Mouse (Mus musculus) forebrain, embryonic 12.5 days (tissue): Measurements from ENCODE around the gene Agbl1. TPM values are rescaled to one million over a fixed set of nuclear protein-coding genes. Genes with fewer than 3 reads are reported as not detected.
A peak's percentile ranks its signal among the peaks of the same experiment; 100 is the strongest.
"Not testable (repeated sequence)": the region's sequence is repeated elsewhere in the genome, so short reads cannot be mapped to it uniquely, and the experiment has no call there.

Experiments used
- ATAC-seq: fragments of 200-750 bp; cut with Nextera tagmentation; 2 replicates; pipeline ENCODE4 v1.8.0; 2017; ENCODE audit warnings: moderate TSS enrichment; ENCODE audit not compliant: low FRiP score
- H3K27ac ChIP-seq: fragments of 300-500 bp; sonication (generic); 2 replicates; pipeline ENCODE4 v1.5.1; 2016; ENCODE audit warnings: mild to moderate bottlenecking
- H3K27me3 ChIP-seq: fragments of 300-500 bp; sonication (generic); 2 replicates; pipeline ENCODE4 v1.6.1; 2016; ENCODE audit warnings: mild to moderate bottlenecking
- H3K36me3 ChIP-seq: fragments of 300-500 bp; sonication (generic); replicated peaks from 2 replicates; pipeline ENCODE4 v1.6.1; 2016; ENCODE audit warnings: mild to moderate bottlenecking
- H3K4me1 ChIP-seq: fragments of 300-500 bp; sonication (generic); 2 replicates; pipeline ENCODE4 v1.6.1; 2016
- H3K4me2 ChIP-seq: fragments of 300-500 bp; sonication (generic); 2 replicates; pipeline ENCODE4 v1.6.1; 2016; ENCODE audit warnings: mild to moderate bottlenecking, moderate library complexity
- H3K4me3 ChIP-seq: fragments of 300-500 bp; sonication (generic); replicated peaks from 2 replicates; pipeline ENCODE4 v1.5.1; 2016; ENCODE audit warnings: mild to moderate bottlenecking
- H3K9ac ChIP-seq: fragments of 300-500 bp; sonication (generic); 2 replicates; pipeline ENCODE4 v1.6.1; 2016; ENCODE audit warnings: mild to moderate bottlenecking
- H3K9me3 ChIP-seq: fragments of 300-500 bp; sonication (generic); 2 replicates; pipeline ENCODE4 v1.6.1; 2016
- WGBS: fragments of 180-500 bp; shearing (Covaris S2); methylation state at CpG from one replicate; pipeline ENCODE4 v1.1.7; 2016; 5-methylcytosine and 5-hydroxymethylcytosine counted together
- polyA plus RNA-seq: library from polyadenylated mRNA; unstranded; fragments of >200 nt; fragmentation: Nextera tagmentation; extraction: Ambion mirVana; gene quantifications from 2 replicates; pipeline ENCODE4 v1.2.1, GENCODE M21; 2016

The Agbl1 gene
- polyA plus RNA-seq, 1 experiment from 2014 or later, result 0.11 TPM

GRCm38 (mm10) chr7:76661072-76661471, 431.4 kb downstream of the Agbl1 start:
- no peak overlapping the region for H3K27ac ChIP-seq
- no peaks in the 10 kb centered on the region for H3K36me3 ChIP-seq
- 91% methylated on average over 5 of the region's 5 CpGs for WGBS
- no peak overlapping the region for H3K4me3 ChIP-seq
- H3K9ac ChIP-seq, result no peak overlapping the region
- ATAC-seq, result no peak
- H3K4me1 ChIP-seq, result no peaks in the 10 kb centered on the region
- H3K9me3 ChIP-seq, result no peaks in the 10 kb centered on the region
- H3K27me3 ChIP-seq, result no peaks in the 10 kb centered on the region
- no peak overlapping the region for H3K4me2 ChIP-seq

- Histone ChIP-seq H3K27ac (no peak overlapping the region), H3K36me3 (no peaks in the 10 kb centered on the region), H3K9ac (no peak overlapping the region), H3K4me2 (no peak overlapping the region), H3K27me3 (no peaks in the 10 kb centered on the region), H3K9me3 (no peaks in the 10 kb centered on the region), H3K4me3 (no peak overlapping the region), H3K4me1 (no peaks in the 10 kb centered on the region)
- peak; percentile 68; the same call in 1 of the 2 replicates for ATAC-seq
- WGBS, result 58% methylated on average over 3 of the region's 3 CpGs
Measured at GRCm38 (mm10) chr7:76674856-76675255, 445.2 kb downstream of the Agbl1 start.

- Histone ChIP-seq H3K36me3 (no peaks in the 10 kb centered on the region), H3K9me3 (no peaks in the 10 kb centered on the region), H3K27me3 (no peaks in the 10 kb centered on the region), H3K27ac (no peak overlapping the region), H3K9ac (no peak overlapping the region), H3K4me1 (no peaks in the 10 kb centered on the region), H3K4me3 (no peak overlapping the region), H3K4me2 (no peak overlapping the region)
- 83% methylated on average over 1 of the region's 1 CpGs for WGBS
- ATAC-seq, result no peak
Measured at GRCm38 (mm10) chr7:76701224-76701623, 471.5 kb downstream of the Agbl1 start.

GRCm38 (mm10) chr7:76732220-76732619, 502.5 kb downstream of the Agbl1 start:
- not testable (repeated sequence) for H3K9ac ChIP-seq, H3K27ac ChIP-seq, H3K9me3 ChIP-seq, H3K4me3 ChIP-seq, ATAC-seq, H3K4me2 ChIP-seq, H3K27me3 ChIP-seq, H3K36me3 ChIP-seq, H3K4me1 ChIP-seq
- 95% methylated on average over 7 of the region's 7 CpGs for WGBS

- ATAC-seq, result no peak
- no peaks in the 10 kb centered on the region for H3K36me3 ChIP-seq
- 42% methylated on average over 5 of the region's 5 CpGs for WGBS
- no peaks in the 10 kb centered on the region for H3K9me3 ChIP-seq
- no peak overlapping the region for H3K4me3 ChIP-seq
- no peak overlapping the region for H3K9ac ChIP-seq
- H3K4me2 ChIP-seq, result no peak overlapping the region
- no peaks in the 10 kb centered on the region for H3K27me3 ChIP-seq
- H3K4me1 ChIP-seq, result peaks cover 10% of the 10 kb centered on the region; the same call in 1 of the 2 replicates
- no peak overlapping the region for H3K27ac ChIP-seq
Measured at GRCm38 (mm10) chr7:76777237-76777855, 547.7 kb downstream of the Agbl1 start.

- no peak for ATAC-seq
- no peak overlapping the region for H3K27ac ChIP-seq
- H3K27me3 ChIP-seq, result no peaks in the 10 kb centered on the region
- H3K9me3 ChIP-seq, result no peaks in the 10 kb centered on the region
- 85% methylated on average over 4 of the region's 4 CpGs for WGBS
- H3K9ac ChIP-seq, result no peak overlapping the region
- H3K4me2 ChIP-seq, result no peak overlapping the region
- no peak overlapping the region for H3K4me3 ChIP-seq
- peaks cover 10% of the 10 kb centered on the region; the same call in 1 of the 2 replicates for H3K4me1 ChIP-seq
- no peaks in the 10 kb centered on the region for H3K36me3 ChIP-seq
Measured at GRCm38 (mm10) chr7:76780446-76780845, 550.8 kb downstream of the Agbl1 start.

GRCm38 (mm10) chr7:76788561-76789306, 559.0 kb downstream of the Agbl1 start:
- Histone ChIP-seq H3K36me3 (no peaks in the 10 kb centered on the region), H3K4me2 (no peak overlapping the region), H3K4me3 (no peak overlapping the region), H3K4me1 (0 out of 2 replicates have a peak, but pooled peaks cover 2% of the 10 kb centered on the region), H3K27ac (no peak overlapping the region), H3K9ac (no peak overlapping the region), H3K27me3 (no peaks in the 10 kb centered on the region), H3K9me3 (no peaks in the 10 kb centered on the region)
- ATAC-seq, result peak; percentile 61; the same call in 1 of the 2 replicates
- WGBS, result 10% methylated on average over 1 of the region's 1 CpGs

GRCm38 (mm10) chr7:76790041-76790440, 560.4 kb downstream of the Agbl1 start:
- Histone ChIP-seq H3K36me3 (no peaks in the 10 kb centered on the region), H3K4me1 (0 out of 2 replicates have a peak, but pooled peaks cover 2% of the 10 kb centered on the region), H3K4me3 (no peak overlapping the region), H3K27ac (no peak overlapping the region), H3K9ac (no peak overlapping the region), H3K27me3 (no peaks in the 10 kb centered on the region), H3K9me3 (no peaks in the 10 kb centered on the region), H3K4me2 (no peak overlapping the region)
- 61% methylated on average over 2 of the region's 2 CpGs for WGBS
- no peak for ATAC-seq

- 83% methylated on average over 4 of the region's 4 CpGs for WGBS
- no peak overlapping the region for H3K4me2 ChIP-seq
- ATAC-seq, result no peak
Measured at GRCm38 (mm10) chr7:76791247-76791646, 561.6 kb downstream of the Agbl1 start.

GRCm38 (mm10) chr7:76810003-76810402, 580.3 kb downstream of the Agbl1 start:
- Histone ChIP-seq H3K4me1 (no peaks in the 10 kb centered on the region), H3K36me3 (no peaks in the 10 kb centered on the region), H3K27me3 (no peaks in the 10 kb centered on the region), H3K27ac (no peak overlapping the region), H3K9me3 (no peaks in the 10 kb centered on the region), H3K4me3 (no peak overlapping the region), H3K9ac (no peak overlapping the region), H3K4me2 (no peak overlapping the region)
- no peak for ATAC-seq
- 71% methylated on average over 3 of the region's 3 CpGs for WGBS

More at GRCm38 (mm10) chr7:76791247-76791646, 561.6 kb downstream of the Agbl1 start:
- Histone ChIP-seq H3K27me3 (no peaks in the 10 kb centered on the region), H3K36me3 (no peaks in the 10 kb centered on the region), H3K9ac (no peak overlapping the region), H3K4me3 (no peak overlapping the region), H3K27ac (no peak overlapping the region), H3K9me3 (no peaks in the 10 kb centered on the region), H3K4me1 (no peaks in the 10 kb centered on the region)

GRCm38 (mm10) chr7:76820571-76820970, 590.9 kb downstream of the Agbl1 start:
- no peak for ATAC-seq
- H3K27me3 ChIP-seq, result no peaks in the 10 kb centered on the region
- 81% methylated on average over 2 of the region's 2 CpGs for WGBS

GRCm38 (mm10) chr7:76842146-76842545, 612.5 kb downstream of the Agbl1 start:
- Histone ChIP-seq H3K4me1 (no peaks in the 10 kb centered on the region), H3K4me2 (no peak overlapping the region), H3K27me3 (no peaks in the 10 kb centered on the region), H3K9ac (no peak overlapping the region), H3K36me3 (no peaks in the 10 kb centered on the region), H3K9me3 (no peaks in the 10 kb centered on the region), H3K4me3 (no peak overlapping the region), H3K27ac (no peak overlapping the region)
- ATAC-seq, result no peak
- WGBS, result 91% methylated on average over 3 of the region's 3 CpGs

More at GRCm38 (mm10) chr7:76820571-76820970, 590.9 kb downstream of the Agbl1 start:
- H3K4me3 ChIP-seq, result no peak overlapping the region
- no peaks in the 10 kb centered on the region for H3K9me3 ChIP-seq
- no peaks in the 10 kb centered on the region for H3K4me1 ChIP-seq
- no peak overlapping the region for H3K27ac ChIP-seq
- no peak overlapping the region for H3K4me2 ChIP-seq
- H3K9ac ChIP-seq, result no peak overlapping the region
- no peaks in the 10 kb centered on the region for H3K36me3 ChIP-seq
